Mouse (Mus musculus) forebrain, embryonic 14.5 days (tissue): ENCODE data around the gene Aff3. TPM values are rescaled to one million over a fixed set of nuclear protein-coding genes. Genes with fewer than 3 reads are reported as not detected.
A peak's percentile ranks its signal among the peaks of the same experiment; 100 is the strongest.

ENCODE experiments used
- ATAC-seq: fragments of 200-750 bp; cut with Nextera tagmentation; 2 replicates; pipeline ENCODE4 v1.8.0; 2017; ENCODE audit warnings: mild to moderate bottlenecking, moderate library complexity
- DNase-seq: peaks from one replicate; pipeline ENCODE4 v3.0.0-alpha.2; 2015; ENCODE audit warnings: low spot score
- H3K27ac ChIP-seq: fragments of 300-500 bp; sonication (generic); 2 replicates; pipeline ENCODE4 v1.5.1; 2014; ENCODE audit warnings: low read depth, mild to moderate bottlenecking, control low read depth, low read length, moderate library complexity
- H3K27me3 ChIP-seq: fragments of 300-500 bp; sonication (generic); replicated peaks from 2 replicates; pipeline ENCODE4 v1.6.1; 2014; ENCODE audit warnings: low read length, control low read depth, mixed read lengths; ENCODE audit not compliant: control insufficient read depth, insufficient read depth
- H3K36me3 ChIP-seq: fragments of 300-500 bp; sonication (generic); 2 replicates; pipeline ENCODE4 v1.6.1; 2014; ENCODE audit warnings: low read length, control low read depth; ENCODE audit not compliant: control insufficient read depth, insufficient read depth
- H3K4me1 ChIP-seq: fragments of 300-500 bp; sonication (generic); 2 replicates; pipeline ENCODE4 v1.6.1; 2014; ENCODE audit warnings: antibody characterized with exemption, low read length, control low read depth; ENCODE audit not compliant: control insufficient read depth, insufficient read depth
- H3K4me2 ChIP-seq: fragments of 300-500 bp; sonication (generic); 2 replicates; pipeline ENCODE4 v1.6.1; 2014; ENCODE audit warnings: mild to moderate bottlenecking, control low read depth, low read length
- H3K4me3 ChIP-seq: fragments of 300-500 bp; sonication (generic); 2 replicates; pipeline ENCODE4 v1.5.1; 2014; ENCODE audit warnings: low read depth, low read length, control low read depth
- H3K9ac ChIP-seq: fragments of 300-500 bp; sonication (generic); 2 replicates; pipeline ENCODE4 v1.6.1; 2014; ENCODE audit warnings: mild to moderate bottlenecking, low read length, control low read depth, moderate library complexity
- H3K9me3 ChIP-seq: fragments of 300-500 bp; sonication (generic); replicated peaks from 2 replicates; pipeline ENCODE4 v1.6.1; 2016; ENCODE audit warnings: low read length, control low read depth, mixed read lengths; ENCODE audit not compliant: control insufficient read depth
- WGBS: fragments of 180-500 bp; shearing (Covaris S2); extraction: QIAGEN DNeasy Blood & Tissue Kit; methylation state at CpG from one replicate; pipeline ENCODE4 v1.1.7; 2014; 5-methylcytosine and 5-hydroxymethylcytosine counted together
- polyA plus RNA-seq: library from polyadenylated mRNA; unstranded; fragments of >200 nt; fragmentation: Nextera tagmentation; extraction: Ambion mirVana; gene quantifications from 2 replicates; pipeline ENCODE4 v1.2.1, GENCODE M21; 2014

The Aff3 gene
- polyA plus RNA-seq, 1 experiment from 2014 or later: 15.5 TPM

- H3K9me3 ChIP-seq: no peaks in the 10 kb centered on the region
- 93% methylated on average over 5 of the region's 5 CpGs for WGBS
Measured at GRCm38 (mm10) chr1:38332919-38333318, 331.8 kb downstream of the Aff3 start.

GRCm38 (mm10) chr1:38324206-38324605, 340.5 kb downstream of the Aff3 start:
- 60% methylated on average over 5 of the region's 5 CpGs for WGBS
- Histone ChIP-seq H3K9me3 (no peaks in the 10 kb centered on the region), H3K9ac (no peak overlapping the region), H3K4me2 (no peak overlapping the region), H3K27me3 (no peaks in the 10 kb centered on the region), H3K36me3 (no peaks in the 10 kb centered on the region), H3K4me1 (no peaks in the 10 kb centered on the region; the same call in 1 of the 2 replicates), H3K27ac (no peak overlapping the region), H3K4me3 (no peak overlapping the region)
- ATAC-seq (no peak), DNase-seq (no peak)

More at GRCm38 (mm10) chr1:38332919-38333318, 331.8 kb downstream of the Aff3 start:
- H3K4me2 ChIP-seq: no peak overlapping the region
- H3K4me1 ChIP-seq: peaks cover 15% of the 10 kb centered on the region; the same call in 1 of the 2 replicates
- ATAC-seq: no peak
- no peaks in the 10 kb centered on the region for H3K36me3 ChIP-seq
- H3K4me3 ChIP-seq: no peak overlapping the region
- H3K9ac ChIP-seq: no peak overlapping the region
- H3K27me3 ChIP-seq: no peaks in the 10 kb centered on the region
- no peak for DNase-seq
- no peak overlapping the region for H3K27ac ChIP-seq

- Histone ChIP-seq H3K27ac (no peak overlapping the region), H3K9ac (no peak overlapping the region), H3K9me3 (no peaks in the 10 kb centered on the region), H3K27me3 (no peaks in the 10 kb centered on the region), H3K4me1 (no peaks in the 10 kb centered on the region; the same call in 1 of the 2 replicates), H3K4me2 (no peak overlapping the region), H3K36me3 (no peaks in the 10 kb centered on the region), H3K4me3 (no peak overlapping the region)
- DNase-seq (no peak), ATAC-seq (no peak)
- 95% methylated on average over 8 of the region's 8 CpGs for WGBS
Measured at GRCm38 (mm10) chr1:38321861-38322260, 342.9 kb downstream of the Aff3 start.

DNA sequence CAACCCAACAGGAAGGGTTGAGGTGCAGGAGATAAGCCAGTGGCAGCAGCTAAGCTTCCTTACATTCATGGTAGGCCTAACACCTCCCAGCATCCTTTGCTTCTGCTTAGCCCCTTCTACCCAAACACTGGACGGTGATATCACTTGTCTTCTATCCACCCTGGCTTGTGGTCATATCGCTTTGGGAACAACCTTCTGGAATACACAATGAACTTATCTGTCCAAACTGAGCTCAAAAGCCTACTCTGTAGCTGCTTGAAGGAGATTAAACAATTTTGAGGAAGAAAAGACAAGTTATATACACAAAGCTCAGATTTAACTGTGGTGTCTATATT, 343.8 kb downstream of the Aff3 start:
- no peaks in the 10 kb centered on the region for H3K36me3 ChIP-seq
- no peak for DNase-seq
- no peak for ATAC-seq
- no peaks in the 10 kb centered on the region for H3K27me3 ChIP-seq
- no peaks in the 10 kb centered on the region; the same call in 1 of the 2 replicates for H3K4me1 ChIP-seq
- no peak overlapping the region for H3K4me3 ChIP-seq
- no peak overlapping the region for H3K27ac ChIP-seq
- H3K9ac ChIP-seq: no peak overlapping the region
- no peaks in the 10 kb centered on the region for H3K9me3 ChIP-seq
- H3K4me2 ChIP-seq: no peak overlapping the region
- 94% methylated on average over 2 of the region's 2 CpGs for WGBS

- H3K4me2 ChIP-seq: peak overlapping the region; percentile 25
- no peak overlapping the region for H3K9ac ChIP-seq
- no peaks in the 10 kb centered on the region for H3K27me3 ChIP-seq
- H3K4me3 ChIP-seq: no peak overlapping the region
- DNase-seq: peak; percentile 28
- H3K9me3 ChIP-seq: no peaks in the 10 kb centered on the region
- H3K4me1 ChIP-seq: no peaks in the 10 kb centered on the region; the same call in 1 of the 2 replicates
- no peaks in the 10 kb centered on the region for H3K36me3 ChIP-seq
- no peak overlapping the region for H3K27ac ChIP-seq
- no peak for ATAC-seq
- WGBS: 29% methylated on average over 16 of the region's 16 CpGs
Measured at GRCm38 (mm10) chr1:38320126-38320970, 344.4 kb downstream of the Aff3 start.

DNA sequence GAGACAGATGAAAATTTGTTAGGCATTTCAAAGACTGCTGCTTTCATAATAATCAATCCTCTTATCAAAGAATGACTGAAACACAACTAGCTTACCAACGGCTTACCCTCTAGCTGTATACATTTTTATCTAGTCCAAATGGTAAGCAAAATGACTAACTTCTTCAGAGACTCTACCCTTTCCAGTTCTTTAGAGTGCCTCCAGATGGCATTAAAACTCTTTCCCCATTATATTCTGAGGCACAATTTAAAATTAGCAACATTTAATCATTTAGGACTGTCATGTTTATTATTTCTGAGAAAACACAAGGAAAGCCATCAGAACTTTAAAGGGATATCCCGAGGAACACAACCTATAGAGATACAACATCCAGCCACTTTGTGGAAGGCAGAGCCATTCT, 346.1 kb downstream of the Aff3 start:
- Histone ChIP-seq H3K9me3 (no peaks in the 10 kb centered on the region), H3K4me1 (no peaks in the 10 kb centered on the region; the same call in 1 of the 2 replicates), H3K9ac (no peak overlapping the region), H3K4me2 (no peak overlapping the region), H3K27me3 (no peaks in the 10 kb centered on the region), H3K4me3 (no peak overlapping the region), H3K27ac (no peak overlapping the region), H3K36me3 (no peaks in the 10 kb centered on the region)
- no peak for ATAC-seq
- 88% methylated on average over 2 of the region's 2 CpGs for WGBS
- no peak for DNase-seq

DNA sequence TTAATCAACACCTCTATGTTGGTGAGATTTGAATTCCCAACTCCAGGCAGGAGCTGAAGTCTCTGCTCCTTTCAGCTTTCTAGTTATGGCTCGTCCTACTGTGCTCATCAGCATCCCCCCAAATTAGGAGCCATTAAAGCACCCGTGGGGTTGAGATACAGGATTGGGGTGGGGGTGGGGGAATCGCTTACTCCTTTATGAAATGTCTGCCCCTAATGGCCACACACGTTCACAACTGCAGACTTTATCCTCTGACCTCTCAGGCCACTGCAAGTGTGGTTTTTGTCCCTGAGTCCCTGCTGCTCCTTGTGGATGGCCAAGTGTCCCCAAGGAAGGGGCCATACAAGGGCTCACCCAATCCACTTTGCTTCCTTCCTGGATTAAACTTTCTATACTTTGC, 348.8 kb downstream of the Aff3 start:
- no peaks in the 10 kb centered on the region for H3K27me3 ChIP-seq
- H3K27ac ChIP-seq: no peak overlapping the region
- 69% methylated on average over 4 of the region's 4 CpGs for WGBS
- no peaks in the 10 kb centered on the region; the same call in 1 of the 2 replicates for H3K4me1 ChIP-seq
- H3K36me3 ChIP-seq: no peaks in the 10 kb centered on the region
- no peak overlapping the region for H3K4me2 ChIP-seq
- no peaks in the 10 kb centered on the region for H3K9me3 ChIP-seq
- H3K4me3 ChIP-seq: no peak overlapping the region
- H3K9ac ChIP-seq: no peak overlapping the region
- ATAC-seq: no peak
- DNase-seq: no peak

DNA sequence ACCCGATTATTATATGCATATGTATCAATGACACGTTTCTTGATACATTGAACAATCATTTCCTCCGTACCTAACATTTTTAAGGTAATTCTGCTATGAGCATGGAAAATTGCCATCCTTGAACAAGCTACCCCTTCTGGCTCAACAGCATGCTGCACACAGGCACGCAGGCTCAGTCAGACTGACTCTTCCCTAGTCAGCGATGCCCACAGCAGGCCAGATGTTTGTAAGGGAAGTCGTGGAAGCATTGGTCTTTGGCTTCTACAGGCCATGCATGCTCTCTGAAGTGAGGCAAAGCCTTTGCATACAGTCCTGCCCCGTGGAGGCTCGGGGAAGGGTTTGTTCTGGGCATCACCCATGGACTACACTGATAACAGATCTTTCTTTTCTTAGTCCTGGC, 354.3 kb downstream of the Aff3 start:
- DNase-seq (no peak), ATAC-seq (no peak)
- Histone ChIP-seq H3K27ac (no peak overlapping the region), H3K27me3 (no peaks in the 10 kb centered on the region), H3K4me1 (peaks cover 7% of the 10 kb centered on the region; the same call in 1 of the 2 replicates), H3K36me3 (no peaks in the 10 kb centered on the region), H3K4me3 (no peak overlapping the region), H3K9me3 (no peaks in the 10 kb centered on the region), H3K9ac (no peak overlapping the region), H3K4me2 (no peak overlapping the region)
- 88% methylated on average over 8 of the region's 8 CpGs for WGBS

DNA sequence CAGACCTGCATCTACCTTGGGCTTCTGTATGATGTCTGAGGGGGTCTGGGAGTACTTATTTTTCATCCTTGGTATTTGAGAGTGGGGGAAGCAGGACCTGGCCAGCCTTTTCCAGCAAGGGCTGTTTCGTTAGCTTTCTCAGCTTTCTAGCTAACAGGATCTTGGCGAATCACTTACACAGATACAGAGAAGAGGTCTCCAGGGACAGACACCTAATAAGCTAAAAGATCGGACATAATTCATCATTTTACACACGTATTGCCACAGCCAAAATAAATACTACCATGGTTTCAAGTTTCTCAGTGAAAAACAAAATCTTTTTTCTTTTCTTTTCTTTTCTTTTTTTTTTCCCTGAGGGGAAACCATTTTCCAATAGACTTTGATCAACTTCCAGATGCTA, 354.7 kb downstream of the Aff3 start:
- no peaks in the 10 kb centered on the region for H3K36me3 ChIP-seq
- peaks cover 7% of the 10 kb centered on the region; the same call in 1 of the 2 replicates for H3K4me1 ChIP-seq
- no peaks in the 10 kb centered on the region for H3K9me3 ChIP-seq
- no peak overlapping the region for H3K4me2 ChIP-seq
- DNase-seq: no peak
- no peak overlapping the region for H3K27ac ChIP-seq
- H3K4me3 ChIP-seq: no peak overlapping the region
- H3K9ac ChIP-seq: no peak overlapping the region
- WGBS: 92% methylated on average over 4 of the region's 4 CpGs
- no peaks in the 10 kb centered on the region for H3K27me3 ChIP-seq
- no peak for ATAC-seq
